ENCODE assay signal across 8 mouse cellular contexts in genomic region chr11:113649353-113650210, GRCm38 (mm10). TPM values are rescaled to one million over a fixed set of nuclear protein-coding genes. Genes with fewer than 3 reads are reported as not detected.
DNase-seq lines count a peak whose midpoint lies in the region; ATAC-seq and TF ChIP-seq lines count a peak whose summit lies in the region.

Slc39a11 (minus strand) TSS chr11:113650079.

- H3K4me3 ChIP-seq in heart, embryonic 15.5 days = peak within 1 kb of the TSS; percentile 87
- peak within 1 kb of the TSS; percentile 97 for H3K4me3 ChIP-seq in liver, embryonic 16.5 days (ENCODE audit: low read depth, low read length)
- peak within 1 kb of the TSS; percentile 93 for H3K4me3 ChIP-seq in neural tube, embryonic 13.5 days
- H3K4me3 ChIP-seq in testis, adult 2 months (ENCODE audit: control insufficient read depth, low read depth, low read length) = peak within 1 kb of the TSS; percentile 93

- DNase-seq in adrenal gland, postnatal 4 days (ENCODE audit: low spot score in 2 of 2) = peak; percentile 39 to 43
- peak; percentile 79 for DNase-seq in kidney, postnatal 14 days

- WGBS in heart, embryonic 15.5 days = under 1% methylated on average over 89 of the region's 91 CpGs
- under 1% methylated on average over 89 of the region's 91 CpGs for WGBS in liver, embryonic 16.5 days (ENCODE audit: insufficient replicate concordance)
- 0% methylated on average over 85 of the region's 91 CpGs for WGBS in neural tube, embryonic 13.5 days

- H3K9me3 ChIP-seq in heart, embryonic 15.5 days (replicated peaks) = no peaks in the 10 kb centered on the region
- H3K9me3 ChIP-seq in liver, embryonic 16.5 days (replicated peaks; ENCODE audit: control insufficient read depth, low read length) = no peaks in the 10 kb centered on the region
- no peaks in the 10 kb centered on the region for H3K9me3 ChIP-seq in neural tube, embryonic 13.5 days

- peak within 1 kb of the TSS; percentile 80 for H3K27ac ChIP-seq in heart, embryonic 15.5 days
- peak within 1 kb of the TSS; percentile 85 for H3K27ac ChIP-seq in liver, embryonic 16.5 days (ENCODE audit: low read length)
- H3K27ac ChIP-seq in neural tube, embryonic 13.5 days (replicated peaks) = peak within 1 kb of the TSS; percentile 93
- peak within 1 kb of the TSS; percentile 74 for H3K27ac ChIP-seq in testis, adult 2 months (ENCODE audit: control insufficient read depth, insufficient read depth, low read depth, low read length)

- H3K9ac ChIP-seq in heart, embryonic 15.5 days = peak within 1 kb of the TSS; percentile 92
- peak within 1 kb of the TSS; percentile 95 for H3K9ac ChIP-seq in liver, embryonic 16.5 days (ENCODE audit: low read depth, low read length)
- peak within 1 kb of the TSS; percentile 94 for H3K9ac ChIP-seq in neural tube, embryonic 13.5 days

- peak; percentile 74 for ATAC-seq in CD4-positive, CD25-positive, alpha-beta regulatory T cell, adult 4 months
- ATAC-seq in erythroblast, adult 5-6 weeks (replicated peaks; ENCODE audit: low FRiP score, poor library complexity, severe bottlenecking) = peak; percentile 53
- ATAC-seq in heart, embryonic 15.5 days (replicated peaks; ENCODE audit: insufficient number of reproducible peaks, insufficient read depth, low FRiP score, low read depth) = peak; percentile 59
- ATAC-seq in liver, embryonic 16.5 days (ENCODE audit: low read depth) = peak; percentile 78
- ATAC-seq in neural tube, embryonic 13.5 days (ENCODE audit: low read depth) = peak; percentile 87

- H3K36me3 ChIP-seq in heart, embryonic 15.5 days = peaks cover 24% of the 10 kb centered on the region
- peaks cover 29% of the 10 kb centered on the region for H3K36me3 ChIP-seq in liver, embryonic 16.5 days (ENCODE audit: control insufficient read depth, insufficient read depth)
- peaks cover 30% of the 10 kb centered on the region for H3K36me3 ChIP-seq in neural tube, embryonic 13.5 days
- no peaks in the 10 kb centered on the region; the same call in 1 of the 2 replicates for H3K36me3 ChIP-seq in testis, adult 2 months (ENCODE audit: control insufficient read depth, insufficient read depth, low read length)

- H3K27me3 ChIP-seq in heart, embryonic 15.5 days = no peaks in the 10 kb centered on the region
- no peaks in the 10 kb centered on the region; the same call in 1 of the 2 replicates for H3K27me3 ChIP-seq in liver, embryonic 16.5 days (ENCODE audit: control insufficient read depth, insufficient read depth, low read depth, low read length)
- no peaks in the 10 kb centered on the region for H3K27me3 ChIP-seq in neural tube, embryonic 13.5 days
- no peaks in the 10 kb centered on the region for H3K27me3 ChIP-seq in testis, adult 2 months (ENCODE audit: control insufficient read depth, insufficient read depth, low read length)

- no peak for TF ChIP-seq CTCF in testis, adult 2 months (IDR thresholded peaks at IDR 0.05; ENCODE audit: control insufficient read depth, insufficient read depth, insufficient replicate concordance, low read depth, low read length)

- peaks cover 15% of the 10 kb centered on the region for H3K4me1 ChIP-seq in heart, embryonic 15.5 days (replicated peaks)
- H3K4me1 ChIP-seq in liver, embryonic 16.5 days (ENCODE audit: control insufficient read depth, low read depth, low read length) = peaks cover 31% of the 10 kb centered on the region
- peaks cover 23% of the 10 kb centered on the region for H3K4me1 ChIP-seq in neural tube, embryonic 13.5 days (replicated peaks)
- peaks cover 16% of the 10 kb centered on the region for H3K4me1 ChIP-seq in testis, adult 2 months (ENCODE audit: control insufficient read depth, insufficient read depth, low read length)

- TF ChIP-seq POLR2A in testis, adult 2 months (IDR thresholded peaks at IDR 0.05; ENCODE audit: control insufficient read depth, low read depth, low read length) = peak; percentile 59

- H3K4me2 ChIP-seq in heart, embryonic 15.5 days = peak within 1 kb of the TSS; percentile 71
- peak within 1 kb of the TSS; percentile 90 for H3K4me2 ChIP-seq in liver, embryonic 16.5 days (ENCODE audit: low read depth, low read length)
- H3K4me2 ChIP-seq in neural tube, embryonic 13.5 days = peak within 1 kb of the TSS; percentile 67

RNA-seq across cellular contexts. Expression of gene Slc39a11, which starts in this region (rescaled TPM):
- 10 to 100 TPM; 12.0 to 17.9 TPM for polyA plus RNA-seq in CD4-positive, CD25-positive, alpha-beta regulatory T cell, adult 4 months (2017; shearing (Covaris generic))
- 10 to 100 TPM; 23.9 to 26.0 TPM for total RNA-seq in adrenal gland, postnatal 4 days (2021)
- 6.3 and 13.6 TPM in 2 replicates for total RNA-seq in erythroblast, adult 5-6 weeks (2015; ENCODE audit: low replicate concordance)
- 5.7 and 7.5 TPM in 2 replicates for total RNA-seq in erythroblast, adult 5-6 weeks (2017; ENCODE audit: low replicate concordance)
- polyA plus RNA-seq in heart, embryonic 15.5 days (2015; fragmentation: Nextera tagmentation; extraction: Ambion mirVana) = 13.4 and 17.9 TPM in 2 replicates
- polyA plus RNA-seq in liver, embryonic 16.5 days (2015; fragmentation: Nextera tagmentation; extraction: Ambion mirVana) = 13.4 and 14.1 TPM in 2 replicates
- 21.0 and 26.8 TPM in 2 replicates for polyA plus RNA-seq in neural tube, embryonic 13.5 days (2015; fragmentation: Nextera tagmentation; extraction: Ambion mirVana)
- polyA plus RNA-seq in testis, adult 2 months (2012; rRNA removed) = 8.1 and 8.9 TPM in 2 replicates

Comparison
In these comparisons a context has a peak if more than half of its experiments do, and no peak if none do; other contexts are left out.
1. Peak in every context shown above with its lines: DNase-seq, ATAC-seq, H3K4me3 ChIP-seq and H3K27ac ChIP-seq.